21 mouse cellular contexts compared by ENCODE assay signal in genomic region chr6:49966555-49966954, GRCm38 (mm10).
DNase-seq lines count a peak whose midpoint lies in the region; ATAC-seq lines count a peak whose summit lies in the region.
"Had no signal": no experiment of that assay in that cellular context is flagged by ENCODE, and none has a peak within 500 bp of the region (broad histone marks: within the 10 kb centered on the region; RNA-seq: fewer than 3 reads in every experiment).

No protein-coding gene starts in this region.

- H3K36me3 ChIP-seq in kidney, embryonic 15.5 days = no peaks in the 10 kb centered on the region
- H3K36me3 ChIP-seq in limb, embryonic 12.5 days = no peaks in the 10 kb centered on the region
- no peaks in the 10 kb centered on the region for H3K36me3 ChIP-seq in hindbrain, embryonic 14.5 days (replicated peaks; ENCODE audit: control insufficient read depth, insufficient read depth)
- H3K36me3 ChIP-seq: embryonic facial prominence, embryonic 10.5 days; embryonic facial prominence, embryonic 12.5 days; forebrain, embryonic 15.5 days had no signal

- H3K27me3 ChIP-seq in kidney, embryonic 15.5 days = no peaks in the 10 kb centered on the region
- peaks cover 17% of the 10 kb centered on the region for H3K27me3 ChIP-seq in limb, embryonic 12.5 days
- H3K27me3 ChIP-seq in hindbrain, embryonic 14.5 days (ENCODE audit: control insufficient read depth, insufficient read depth, low read length) = no peaks in the 10 kb centered on the region
- H3K27me3 ChIP-seq: embryonic facial prominence, embryonic 12.5 days; forebrain, embryonic 13.5 days; forebrain, embryonic 15.5 days had no signal

- no peak overlapping the region for H3K9ac ChIP-seq in kidney, embryonic 15.5 days
- no peak overlapping the region for H3K9ac ChIP-seq in limb, embryonic 12.5 days (replicated peaks)
- no peak overlapping the region for H3K9ac ChIP-seq in hindbrain, embryonic 14.5 days
- H3K9ac ChIP-seq: embryonic facial prominence, embryonic 12.5 days; forebrain, embryonic 13.5 days; forebrain, embryonic 15.5 days had no signal

- no peak overlapping the region for H3K4me3 ChIP-seq in kidney, embryonic 15.5 days (replicated peaks)
- no peak overlapping the region for H3K4me3 ChIP-seq in limb, embryonic 12.5 days (replicated peaks)
- H3K4me3 ChIP-seq in hindbrain, embryonic 14.5 days (replicated peaks; ENCODE audit: low read length) = no peak overlapping the region
- H3K4me3 ChIP-seq: embryonic facial prominence, embryonic 10.5 days; embryonic facial prominence, embryonic 12.5 days; forebrain, embryonic 13.5 days; forebrain, embryonic 15.5 days had no signal

- H3K27ac ChIP-seq in kidney, embryonic 15.5 days = peak overlapping the region; percentile 4; the same call in 1 of the 2 replicates
- no peak overlapping the region; the same call in 1 of the 2 replicates for H3K27ac ChIP-seq in limb, embryonic 12.5 days
- no peak overlapping the region for H3K27ac ChIP-seq in hindbrain, embryonic 14.5 days
- H3K27ac ChIP-seq: embryonic facial prominence, embryonic 10.5 days; embryonic facial prominence, embryonic 12.5 days; forebrain, embryonic 13.5 days; forebrain, embryonic 15.5 days had no signal

- no peak for ATAC-seq in kidney, embryonic 15.5 days (replicated peaks; ENCODE audit: low FRiP score)
- peak; percentile 47; the same call in 1 of the 2 replicates for ATAC-seq in common myeloid progenitor, adult 5-6 weeks (replicated peaks; ENCODE audit: low read depth, poor library complexity, severe bottlenecking)
- ATAC-seq in hematopoietic stem cell, adult 5-6 weeks (replicated peaks in 1 of 2; ENCODE audit: insufficient read depth in 1 of 2, low FRiP score in 2 of 2, low TSS enrichment in 1 of 2, low read depth in 1 of 2, poor library complexity in 2 of 2, severe bottlenecking in 2 of 2) = peak; percentile 59 to 62; a peak in 3 of 4 replicates
- 0 out of 2 replicates have a peak, but pooled peaks have one; percentile 3 for ATAC-seq in limb, embryonic 12.5 days (ENCODE audit: insufficient number of reproducible peaks, insufficient read depth, low FRiP score, low TSS enrichment, low read depth)
- ATAC-seq in hindbrain, embryonic 14.5 days (ENCODE audit: low FRiP score) = no peak
- ATAC-seq: forebrain, embryonic 13.5 days; forebrain, embryonic 15.5 days had no signal

- no peaks in the 10 kb centered on the region for H3K9me3 ChIP-seq in kidney, embryonic 15.5 days (replicated peaks)
- H3K9me3 ChIP-seq in limb, embryonic 12.5 days = no peaks in the 10 kb centered on the region
- no peaks in the 10 kb centered on the region for H3K9me3 ChIP-seq in hindbrain, embryonic 14.5 days (ENCODE audit: control insufficient read depth, low read length)
- H3K9me3 ChIP-seq: embryonic facial prominence, embryonic 10.5 days; embryonic facial prominence, embryonic 12.5 days; forebrain, embryonic 13.5 days; forebrain, embryonic 15.5 days had no signal

- no peaks in the 10 kb centered on the region for H3K4me1 ChIP-seq in kidney, embryonic 15.5 days
- peaks cover 16% of the 10 kb centered on the region; the same call in 1 of the 2 replicates for H3K4me1 ChIP-seq in limb, embryonic 12.5 days (replicated peaks)
- H3K4me1 ChIP-seq in hindbrain, embryonic 14.5 days (replicated peaks; ENCODE audit: control insufficient read depth, insufficient read depth, low read length) = no peaks in the 10 kb centered on the region
- H3K4me1 ChIP-seq: embryonic facial prominence, embryonic 10.5 days; embryonic facial prominence, embryonic 12.5 days; forebrain, embryonic 13.5 days; forebrain, embryonic 15.5 days had no signal

- WGBS in kidney, embryonic 15.5 days = 78% methylated on average over 3 of the region's 3 CpGs
- 74% methylated on average over 3 of the region's 3 CpGs for WGBS in limb, embryonic 12.5 days
- 93% methylated on average over 3 of the region's 3 CpGs for WGBS in hindbrain, embryonic 14.5 days

- no peak for DNase-seq in kidney, postnatal 36 days
- no peak for DNase-seq in left cerebral cortex, adult 18-20 months (ENCODE audit: low spot score in 2 of 2)
- no peak for DNase-seq in hindbrain, embryonic 14.5 days (ENCODE audit: low spot score)
- no peak for DNase-seq in spleen, adult 18-20 months
- DNase-seq: adrenal gland, adult 2 months; adrenal gland, postnatal 10 days; adrenal gland, postnatal 25 days; cerebellum, adult 11 months; cerebellum, adult 18-20 months; cerebellum, adult 8-10 months; cerebellum, adult 9-11 months; cerebellum, postnatal 14 days; cerebellum, postnatal 36 days had no signal

- no peak overlapping the region for H3K4me2 ChIP-seq in kidney, embryonic 15.5 days
- no peak overlapping the region for H3K4me2 ChIP-seq in limb, embryonic 12.5 days
- H3K4me2 ChIP-seq in hindbrain, embryonic 14.5 days (replicated peaks) = no peak overlapping the region
- H3K4me2 ChIP-seq: embryonic facial prominence, embryonic 12.5 days; forebrain, embryonic 13.5 days; forebrain, embryonic 15.5 days had no signal

Comparison
In these comparisons a context has a peak if more than half of its experiments do, and no peak if none do; other contexts are left out.
1. ATAC-seq: peak in common myeloid progenitor, adult 5-6 weeks (single experiment), hematopoietic stem cell, adult 5-6 weeks (2 of 2) and limb, embryonic 12.5 days (single experiment); none in kidney, embryonic 15.5 days (single experiment) and hindbrain, embryonic 14.5 days (single experiment).